Mouse (Mus musculus) spleen, postnatal 36 days (tissue): ENCODE measurements at regions not wholly inside any gene's neighbourhood (a gene's known extent, or its start where the extent isn't known, plus 50 kb on each side); places are given as distances from the start of the nearest gene placed in this dataset.

ENCODE experiments used
- DNase-seq, 2 experiments: peaks; one replicate each; pipeline ENCODE4 v3.0.0; 2022; ENCODE audit warnings: low spot score in 2 of 2, mixed read lengths in 1 of 2

- DNase-seq, result no peak
Measured at GRCm38 (mm10) chr8:116379851-116380250, 124.9 kb upstream of the Dynlrb2 start.

- DNase-seq, result no peak
Measured at GRCm38 (mm10) chr8:116375758-116376157, 129.0 kb upstream of the Dynlrb2 start.

GRCm38 (mm10) chr8:116373063-116373462 is 131.7 kb upstream of the Dynlrb2 start:
- no peak for DNase-seq

GRCm38 (mm10) chr8:116372574-116372973 is 132.2 kb upstream of the Dynlrb2 start:
- DNase-seq, result no peak

- no peak for DNase-seq
Measured at GRCm38 (mm10) chr8:116372056-116372455, 132.7 kb upstream of the Dynlrb2 start.

GRCm38 (mm10) chr8:116367491-116367890 is 137.3 kb upstream of the Dynlrb2 start:
- DNase-seq, result no peak

GRCm38 (mm10) chr8:116366706-116367105 is 138.1 kb upstream of the Dynlrb2 start:
- DNase-seq, result no peak

- no peak for DNase-seq
Measured at GRCm38 (mm10) chr8:116364751-116365150, 140.0 kb upstream of the Dynlrb2 start.

GRCm38 (mm10) chr8:116364172-116364571 is 140.6 kb upstream of the Dynlrb2 start:
- DNase-seq, result no peak

- no peak for DNase-seq
Measured at GRCm38 (mm10) chr8:116362351-116362750, 142.4 kb upstream of the Dynlrb2 start.

- no peak for DNase-seq
Measured at GRCm38 (mm10) chr8:116359761-116360160, 145.0 kb upstream of the Dynlrb2 start.

- DNase-seq, result no peak
Measured at GRCm38 (mm10) chr8:116354756-116355155, 150.0 kb upstream of the Dynlrb2 start.

GRCm38 (mm10) chr8:116353911-116354310 is 150.9 kb upstream of the Dynlrb2 start:
- no peak for DNase-seq

GRCm38 (mm10) chr8:116352635-116353034 is 152.1 kb upstream of the Dynlrb2 start:
- no peak for DNase-seq

GRCm38 (mm10) chr8:116348971-116349370 is 155.8 kb upstream of the Dynlrb2 start:
- DNase-seq, result no peak

GRCm38 (mm10) chr8:116346990-116347389 is 157.8 kb upstream of the Dynlrb2 start:
- no peak for DNase-seq

- no peak for DNase-seq
Measured at GRCm38 (mm10) chr8:116344590-116345222, 160.1 kb upstream of the Dynlrb2 start.

- DNase-seq, result no peak
Measured at GRCm38 (mm10) chr8:116343534-116343933, 161.2 kb upstream of the Dynlrb2 start.

GRCm38 (mm10) chr8:116334772-116335171 is 170.0 kb upstream of the Dynlrb2 start:
- no peak for DNase-seq

GRCm38 (mm10) chr8:116334101-116334500 is 170.7 kb upstream of the Dynlrb2 start:
- no peak for DNase-seq

GRCm38 (mm10) chr8:116320014-116320680 is 184.6 kb upstream of the Dynlrb2 start:
- no peak for DNase-seq

- DNase-seq, result no peak
Measured at GRCm38 (mm10) chr8:116315410-116315809, 189.4 kb upstream of the Dynlrb2 start.

- no peak for DNase-seq
Measured at GRCm38 (mm10) chr8:116314429-116315092, 190.2 kb upstream of the Dynlrb2 start.
